Mouse (Mus musculus) cortical plate, adult 2 months (tissue): ENCODE data around the gene Tspan32.

ENCODE experiments used
- CTCF ChIP-seq: fragments of 200-500 bp; IDR thresholded peaks from 2 replicates; pipeline ENCODE4 v1.5.1; 2011; ENCODE audit warnings: mild to moderate bottlenecking, control low read depth, low read length; ENCODE audit not compliant: insufficient read depth; ENCODE audit errors: extremely low read depth
- POLR2A ChIP-seq: fragments of 200-500 bp; IDR thresholded peaks from 2 replicates; pipeline ENCODE4 v1.6.1; 2011; ENCODE audit warnings: mild to moderate bottlenecking, low read length, control low read depth; ENCODE audit not compliant: insufficient read depth; ENCODE audit errors: extremely low read depth

DNA sequence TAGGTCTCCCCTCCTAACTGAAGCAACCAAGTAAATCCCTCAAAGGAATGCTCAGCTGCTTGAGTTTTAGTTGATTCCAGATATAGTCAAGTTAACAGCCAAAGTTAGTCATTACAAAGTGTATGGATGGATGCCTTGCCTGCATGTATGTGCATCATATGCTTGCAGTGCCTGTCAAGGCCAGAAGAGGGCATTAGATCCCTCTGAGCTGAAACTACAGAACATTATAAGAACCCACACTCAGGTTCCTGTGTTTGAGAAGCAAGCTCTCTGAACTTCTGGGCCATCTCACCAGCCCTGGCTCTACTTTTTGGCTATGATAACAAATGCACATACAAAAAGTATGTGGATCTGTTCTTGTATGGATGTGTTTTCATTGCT, 40.0 kb downstream of the Tspan32 start:
- TF ChIP-seq POLR2A = no peak
- no peak for TF ChIP-seq CTCF
